Comparison of ENCODE assay signal across 8 mouse cellular contexts in the genomic region with DNA sequence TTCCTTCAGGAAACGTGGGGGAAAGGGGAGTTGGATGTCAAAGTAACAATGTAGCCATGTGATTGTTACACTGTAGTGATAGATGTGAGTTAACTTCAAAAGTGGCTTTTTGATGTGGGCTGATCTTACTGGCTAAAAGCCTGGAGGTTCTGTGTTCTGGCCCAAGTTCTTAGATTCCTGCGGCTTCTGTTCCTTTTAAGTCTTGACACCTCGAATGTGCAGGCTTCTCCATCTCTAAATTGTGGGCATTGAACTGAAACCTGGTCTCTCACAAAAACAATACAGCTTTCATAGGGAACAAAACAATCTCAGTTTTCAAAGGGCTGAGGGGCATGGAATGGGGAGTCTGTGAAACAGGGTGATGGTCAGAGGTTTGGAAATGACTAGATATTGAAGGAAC. TPM values are rescaled to one million over a fixed set of nuclear protein-coding genes. Genes with fewer than 3 reads are reported as not detected.
A peak's percentile ranks its signal among the peaks of the same experiment; 100 is the strongest.
DNase-seq lines count a peak whose midpoint lies in the region; ATAC-seq and TF ChIP-seq lines count a peak whose summit lies in the region.

No protein-coding gene starts in this region.

- 0 out of 2 replicates have a peak, but pooled peaks cover 7% of the 10 kb centered on the region for H3K36me3 ChIP-seq in kidney, embryonic 16.5 days (ENCODE audit: insufficient read depth, low read length)
- H3K36me3 ChIP-seq in embryonic facial prominence, embryonic 12.5 days, result no peaks in the 10 kb centered on the region
- no peaks in the 10 kb centered on the region for H3K36me3 ChIP-seq in intestine, postnatal 0 days (ENCODE audit: control insufficient read depth, insufficient read depth)
- no peaks in the 10 kb centered on the region for H3K36me3 ChIP-seq in neural tube, embryonic 12.5 days

- H3K4me2 ChIP-seq in kidney, embryonic 16.5 days (replicated peaks; ENCODE audit: low read depth, low read length), result peak overlapping the region; percentile 70
- H3K4me2 ChIP-seq in embryonic facial prominence, embryonic 12.5 days (replicated peaks), result peak overlapping the region; percentile 75
- peak overlapping the region; percentile 99 for H3K4me2 ChIP-seq in intestine, postnatal 0 days (replicated peaks; ENCODE audit: low read depth)
- peak overlapping the region; percentile 91 for H3K4me2 ChIP-seq in neural tube, embryonic 12.5 days (replicated peaks)

- 43% methylated on average over 3 of the region's 3 CpGs for WGBS in kidney, embryonic 16.5 days
- 36% methylated on average over 3 of the region's 3 CpGs for WGBS in embryonic facial prominence, embryonic 12.5 days
- 58% methylated on average over 3 of the region's 3 CpGs for WGBS in intestine, postnatal 0 days
- WGBS in neural tube, embryonic 12.5 days, result 44% methylated on average over 3 of the region's 3 CpGs

- H3K4me1 ChIP-seq in kidney, embryonic 16.5 days (ENCODE audit: insufficient read depth, low read length), result peaks cover 11% of the 10 kb centered on the region
- H3K4me1 ChIP-seq in embryonic facial prominence, embryonic 12.5 days, result peaks cover 9% of the 10 kb centered on the region
- no peaks in the 10 kb centered on the region for H3K4me1 ChIP-seq in intestine, postnatal 0 days (replicated peaks; ENCODE audit: control insufficient read depth, insufficient read depth, low read length)
- peaks cover 12% of the 10 kb centered on the region; the same call in 1 of the 2 replicates for H3K4me1 ChIP-seq in neural tube, embryonic 12.5 days

- peak overlapping the region; percentile 74 for H3K4me3 ChIP-seq in kidney, embryonic 16.5 days (ENCODE audit: low read length)
- H3K4me3 ChIP-seq in embryonic facial prominence, embryonic 12.5 days, result peak overlapping the region; percentile 60; the same call in 1 of the 2 replicates
- H3K4me3 ChIP-seq in intestine, postnatal 0 days (ENCODE audit: low read depth, low read length), result peak overlapping the region; percentile 80
- H3K4me3 ChIP-seq in neural tube, embryonic 12.5 days, result no peak overlapping the region

- no peak for DNase-seq in kidney, adult 9 months
- DNase-seq in embryo, embryonic 9.5 days (ENCODE audit: extremely low spot score), result no peak
- DNase-seq in cerebellum, adult 11-12 months, result no peak
- DNase-seq in frontal cortex, postnatal 10 days (ENCODE audit: low spot score in 2 of 2), result no peak

- TF ChIP-seq CTCF in intestine, postnatal 0 days (IDR thresholded peaks at IDR 0.05; ENCODE audit: low read depth), result no peak

- 0 out of 2 replicates have a peak, but pooled peaks cover 4% of the 10 kb centered on the region for H3K9me3 ChIP-seq in kidney, embryonic 16.5 days (ENCODE audit: low read length)
- H3K9me3 ChIP-seq in embryonic facial prominence, embryonic 12.5 days, result no peaks in the 10 kb centered on the region
- no peaks in the 10 kb centered on the region for H3K9me3 ChIP-seq in intestine, postnatal 0 days (ENCODE audit: control insufficient read depth)
- H3K9me3 ChIP-seq in neural tube, embryonic 12.5 days, result no peaks in the 10 kb centered on the region

- peak overlapping the region; percentile 77 for H3K27ac ChIP-seq in kidney, embryonic 16.5 days (ENCODE audit: low read length)
- no peak overlapping the region; the same call in 1 of the 2 replicates for H3K27ac ChIP-seq in embryonic facial prominence, embryonic 12.5 days
- no peak overlapping the region for H3K27ac ChIP-seq in intestine, postnatal 0 days (ENCODE audit: low read depth, low read length)
- no peak overlapping the region for H3K27ac ChIP-seq in neural tube, embryonic 12.5 days

- no peaks in the 10 kb centered on the region for H3K27me3 ChIP-seq in kidney, embryonic 16.5 days (ENCODE audit: insufficient read depth, low read length)
- H3K27me3 ChIP-seq in embryonic facial prominence, embryonic 12.5 days, result no peaks in the 10 kb centered on the region
- H3K27me3 ChIP-seq in intestine, postnatal 0 days (replicated peaks; ENCODE audit: control insufficient read depth, insufficient read depth, low read length), result no peaks in the 10 kb centered on the region
- H3K27me3 ChIP-seq in neural tube, embryonic 12.5 days (replicated peaks), result peaks cover 32% of the 10 kb centered on the region

- ATAC-seq in kidney, embryonic 16.5 days (ENCODE audit: low FRiP score, low TSS enrichment), result no peak
- no peak for ATAC-seq in embryonic facial prominence, embryonic 12.5 days (ENCODE audit: insufficient number of reproducible peaks, insufficient read depth, low FRiP score, low TSS enrichment)
- ATAC-seq in intestine, postnatal 0 days, result no peak
- no peak; the same call in 1 of the 2 replicates for ATAC-seq in neural tube, embryonic 12.5 days (ENCODE audit: low FRiP score, low read depth)

- peak overlapping the region; percentile 72 for H3K9ac ChIP-seq in kidney, embryonic 16.5 days (replicated peaks; ENCODE audit: low read length)
- peak overlapping the region; percentile 50; the same call in 1 of the 2 replicates for H3K9ac ChIP-seq in embryonic facial prominence, embryonic 12.5 days
- no peak overlapping the region for H3K9ac ChIP-seq in intestine, postnatal 0 days (ENCODE audit: low read depth, low read length)
- H3K9ac ChIP-seq in neural tube, embryonic 12.5 days, result 0 out of 2 replicates have a peak overlapping the region, but pooled peaks have one; percentile 36

RNA-seq across cellular contexts. Expression of a gene that starts 0.6 kb away (rescaled TPM):
- polyA plus RNA-seq in kidney, embryonic 16.5 days (2015; fragmentation: Nextera tagmentation; extraction: Ambion mirVana), result 16.7 and 18.5 TPM in 2 replicates
- polyA plus RNA-seq in embryonic facial prominence, embryonic 12.5 days (2016; fragmentation: Nextera tagmentation; extraction: Ambion mirVana), result 15.3 and 17.0 TPM in 2 replicates
- polyA plus RNA-seq in intestine, postnatal 0 days (2015; fragmentation: Nextera tagmentation; extraction: Ambion mirVana), result 5.5 and 5.6 TPM in 2 replicates
- polyA plus RNA-seq in neural tube, embryonic 12.5 days (2016; fragmentation: Nextera tagmentation; extraction: Ambion mirVana), result 7.0 and 8.1 TPM in 2 replicates
